Mouse (Mus musculus) lung, postnatal 0 days (tissue): ENCODE measurements around the gene Gpc4. TPM values are rescaled to one million over a fixed set of nuclear protein-coding genes. Genes with fewer than 3 reads are reported as not detected.

Experiments used
- ATAC-seq: fragments of 200-750 bp; cut with Nextera tagmentation; 2 replicates; pipeline ENCODE4 v1.8.0; 2017; ENCODE audit warnings: moderate library complexity
- DNase-seq: peaks from one replicate; pipeline ENCODE4 v3.0.0-alpha.2; 2016; ENCODE audit warnings: low spot score
- H3K27ac ChIP-seq: fragments of 300-500 bp; sonication (generic); 2 replicates; pipeline ENCODE4 v1.5.1; 2014; ENCODE audit warnings: antibody characterized with exemption, mild to moderate bottlenecking, low read length, mixed read lengths
- H3K27me3 ChIP-seq: fragments of 300-500 bp; sonication (generic); replicated peaks from 2 replicates; pipeline ENCODE4 v1.6.1; 2014; ENCODE audit warnings: low read length, mixed read lengths; ENCODE audit not compliant: insufficient read depth
- H3K36me3 ChIP-seq: fragments of 300-500 bp; sonication (generic); 2 replicates; pipeline ENCODE4 v1.6.1; 2014; ENCODE audit warnings: low read length, mixed read lengths; ENCODE audit not compliant: insufficient read depth
- H3K4me1 ChIP-seq: fragments of 300-500 bp; sonication (generic); 2 replicates; pipeline ENCODE4 v1.6.1; 2014; ENCODE audit warnings: antibody characterized with exemption, low read depth, low read length, mixed read lengths; ENCODE audit not compliant: insufficient read depth
- H3K4me2 ChIP-seq: fragments of 300-500 bp; sonication (generic); replicated peaks from 2 replicates; pipeline ENCODE4 v1.6.1; 2014; ENCODE audit warnings: low read depth, mild to moderate bottlenecking, low read length, moderate library complexity, mixed read lengths
- H3K4me3 ChIP-seq: fragments of 300-500 bp; sonication (generic); 2 replicates; pipeline ENCODE4 v1.5.1; 2014; ENCODE audit warnings: low read depth, low read length
- H3K9ac ChIP-seq: fragments of 300-500 bp; sonication (generic); replicated peaks from 2 replicates; pipeline ENCODE4 v1.6.1; 2014; ENCODE audit warnings: low read depth, mild to moderate bottlenecking
- H3K9me3 ChIP-seq: fragments of 300-500 bp; sonication (generic); 2 replicates; pipeline ENCODE4 v1.6.1; 2016; ENCODE audit warnings: low read length, mixed read lengths
- CTCF ChIP-seq: IDR thresholded peaks from 2 replicates; pipeline ENCODE4 v1.5.1; 2016; ENCODE audit warnings: antibody characterized with exemption, mild to moderate bottlenecking
- EP300 ChIP-seq: IDR thresholded peaks from 2 replicates; pipeline ENCODE4 v1.6.1; 2016; ENCODE audit warnings: antibody characterized with exemption, mild to moderate bottlenecking, control low read depth
- WGBS: fragments of 180-500 bp; shearing (Covaris S2); extraction: QIAGEN DNeasy Blood & Tissue Kit; methylation state at CpG from one replicate; pipeline ENCODE4 v1.1.7; 2014; 5-methylcytosine and 5-hydroxymethylcytosine counted together
- polyA plus RNA-seq: library from polyadenylated mRNA; unstranded; fragments of >200 nt; fragmentation: Nextera tagmentation; extraction: Ambion mirVana; gene quantifications from 2 replicates; pipeline ENCODE4 v1.2.1, GENCODE M21; 2015

Gpc4 gene
- polyA plus RNA-seq, 1 experiment from 2014 or later = 28.3 TPM

- TF ChIP-seq EP300 (no peak), CTCF (no peak)
- H3K27me3 ChIP-seq = no peaks in the 10 kb centered on the region
These were observed 56.1 kb downstream of the Gpc4 start for GRCm38 (mm10) chrX:52108966-52109365.

GRCm38 (mm10) chrX:52103771-52104170, 61.3 kb downstream of the Gpc4 start:
- Histone ChIP-seq H3K4me3 (no peak overlapping the region), H3K9me3 (no peaks in the 10 kb centered on the region), H3K27me3 (no peaks in the 10 kb centered on the region), H3K4me1 (no peaks in the 10 kb centered on the region), H3K9ac (no peak overlapping the region), H3K27ac (no peak overlapping the region), H3K4me2 (no peak overlapping the region), H3K36me3 (no peaks in the 10 kb centered on the region)
- no peak for ATAC-seq
- TF ChIP-seq EP300 (no peak), CTCF (no peak)
- WGBS = 65% methylated on average over 1 of the region's 1 CpGs
- no peak for DNase-seq

More at GRCm38 (mm10) chrX:52108966-52109365, 56.1 kb downstream of the Gpc4 start:
- H3K4me1 ChIP-seq = no peaks in the 10 kb centered on the region
- no peaks in the 10 kb centered on the region for H3K9me3 ChIP-seq
- H3K4me3 ChIP-seq = no peak overlapping the region
- ATAC-seq (no peak), DNase-seq (no peak)
- H3K36me3 ChIP-seq = no peaks in the 10 kb centered on the region
- no peak overlapping the region for H3K27ac ChIP-seq
- H3K9ac ChIP-seq = no peak overlapping the region
- no peak overlapping the region for H3K4me2 ChIP-seq
- WGBS = 80% methylated on average over 1 of the region's 1 CpGs

- 79% methylated on average over 1 of the region's 1 CpGs for WGBS
- Histone ChIP-seq H3K9ac (no peak overlapping the region), H3K4me1 (no peaks in the 10 kb centered on the region), H3K4me3 (no peak overlapping the region), H3K27me3 (no peaks in the 10 kb centered on the region), H3K9me3 (no peaks in the 10 kb centered on the region), H3K27ac (no peak overlapping the region), H3K36me3 (no peaks in the 10 kb centered on the region), H3K4me2 (no peak overlapping the region)
- DNase-seq (no peak), ATAC-seq (no peak)
- TF ChIP-seq EP300 (no peak), CTCF (no peak)
These were observed 63.1 kb downstream of the Gpc4 start for GRCm38 (mm10) chrX:52101940-52102339.

GRCm38 (mm10) chrX:52101445-52101844, 63.6 kb downstream of the Gpc4 start:
- Histone ChIP-seq H3K36me3 (no peaks in the 10 kb centered on the region), H3K4me3 (no peak overlapping the region), H3K27ac (no peak overlapping the region), H3K4me2 (no peak overlapping the region), H3K4me1 (no peaks in the 10 kb centered on the region), H3K9me3 (no peaks in the 10 kb centered on the region), H3K27me3 (no peaks in the 10 kb centered on the region), H3K9ac (no peak overlapping the region)
- TF ChIP-seq EP300 (no peak), CTCF (no peak)
- ATAC-seq = no peak
- no peak for DNase-seq
- WGBS = 54% methylated on average over 6 of the region's 6 CpGs

- no peaks in the 10 kb centered on the region for H3K9me3 ChIP-seq
- H3K27ac ChIP-seq = no peak overlapping the region
- no peak for TF ChIP-seq EP300
- TF ChIP-seq CTCF = peak; percentile 56
- no peak overlapping the region for H3K4me3 ChIP-seq
- 40% methylated on average over 7 of the region's 7 CpGs for WGBS
- no peak overlapping the region for H3K4me2 ChIP-seq
- ATAC-seq (no peak), DNase-seq (peak; percentile 37)
- no peaks in the 10 kb centered on the region for H3K36me3 ChIP-seq
- no peak overlapping the region for H3K9ac ChIP-seq
- no peaks in the 10 kb centered on the region for H3K4me1 ChIP-seq
- H3K27me3 ChIP-seq = no peaks in the 10 kb centered on the region
These were observed 77.2 kb downstream of the Gpc4 start for GRCm38 (mm10) chrX:52087726-52088348.

GRCm38 (mm10) chrX:52086885-52087573, 78.0 kb downstream of the Gpc4 start:
- Histone ChIP-seq H3K27ac (no peak overlapping the region), H3K27me3 (no peaks in the 10 kb centered on the region), H3K4me3 (no peak overlapping the region), H3K9me3 (no peaks in the 10 kb centered on the region), H3K4me1 (no peaks in the 10 kb centered on the region), H3K36me3 (no peaks in the 10 kb centered on the region), H3K4me2 (no peak overlapping the region), H3K9ac (no peak overlapping the region)
- 75% methylated on average over 8 of the region's 8 CpGs for WGBS
- no peak for TF ChIP-seq CTCF
- no peak for TF ChIP-seq EP300
- no peak for ATAC-seq
- DNase-seq = no peak
